Mouse (Mus musculus) lung, adult 2 months (tissue): ENCODE data around the gene Celsr1.

Source experiments
- CTCF ChIP-seq: fragments of 200-500 bp; IDR thresholded peaks from 2 replicates; pipeline ENCODE4 v1.5.1; 2011; ENCODE audit warnings: mild to moderate bottlenecking, low read length, control low read depth; ENCODE audit not compliant: insufficient read depth
- POLR2A ChIP-seq: fragments of 200-500 bp; IDR thresholded peaks from 2 replicates; pipeline ENCODE4 v1.6.1; 2011; ENCODE audit warnings: low read depth, mild to moderate bottlenecking, control low read depth, low read length, borderline replicate concordance; ENCODE audit errors: extremely low read depth

- TF ChIP-seq POLR2A = no peak
- no peak for TF ChIP-seq CTCF
Observed at GRCm38 (mm10) chr15:86021971-86022370, 11.6 kb downstream of the Celsr1 start.
